Mouse (Mus musculus) hindbrain, embryonic 14.5 days (tissue): ENCODE measurements at regions not wholly inside any gene's neighbourhood (a gene's known extent, or its start where the extent isn't known, plus 50 kb on each side); places are given as distances from the start of the nearest gene placed in this dataset.

Source experiments
- ATAC-seq: fragments of 200-750 bp; cut with Nextera tagmentation; 2 replicates; pipeline ENCODE4 v1.8.0; 2017; ENCODE audit warnings: moderate number of reproducible peaks, mild to moderate bottlenecking, moderate TSS enrichment, moderate library complexity; ENCODE audit not compliant: low FRiP score
- DNase-seq: peaks from one replicate; pipeline ENCODE4 v3.0.0-alpha.2; 2015; ENCODE audit warnings: low spot score
- H3K27ac ChIP-seq: fragments of 300-500 bp; sonication (generic); 2 replicates; pipeline ENCODE4 v1.5.1; 2014; ENCODE audit warnings: mild to moderate bottlenecking, moderate library complexity
- H3K27me3 ChIP-seq: fragments of 300-500 bp; sonication (generic); 2 replicates; pipeline ENCODE4 v1.6.1; 2014; ENCODE audit warnings: mild to moderate bottlenecking, low read length, mixed read lengths; ENCODE audit not compliant: control insufficient read depth, insufficient read depth
- H3K36me3 ChIP-seq: fragments of 300-500 bp; sonication (generic); replicated peaks from 2 replicates; pipeline ENCODE4 v1.6.1; 2014; ENCODE audit not compliant: control insufficient read depth, insufficient read depth
- H3K4me1 ChIP-seq: fragments of 300-500 bp; sonication (generic); replicated peaks from 2 replicates; pipeline ENCODE4 v1.6.1; 2014; ENCODE audit warnings: antibody characterized with exemption, low read length, mixed read lengths; ENCODE audit not compliant: control insufficient read depth, insufficient read depth
- H3K4me2 ChIP-seq: fragments of 300-500 bp; sonication (generic); replicated peaks from 2 replicates; pipeline ENCODE4 v1.6.1; 2014; ENCODE audit warnings: mild to moderate bottlenecking, moderate library complexity
- H3K4me3 ChIP-seq: fragments of 300-500 bp; sonication (generic); replicated peaks from 2 replicates; pipeline ENCODE4 v1.5.1; 2014; ENCODE audit warnings: mild to moderate bottlenecking, low read length
- H3K9ac ChIP-seq: fragments of 300-500 bp; sonication (generic); 2 replicates; pipeline ENCODE4 v1.6.1; 2014
- H3K9me3 ChIP-seq: fragments of 300-500 bp; sonication (generic); 2 replicates; pipeline ENCODE4 v1.6.1; 2016; ENCODE audit warnings: low read length; ENCODE audit not compliant: control insufficient read depth
- WGBS: fragments of 180-500 bp; shearing (Covaris S2); extraction: QIAGEN DNeasy Blood & Tissue Kit; methylation state at CpG from one replicate; pipeline ENCODE4 v1.1.7; 2014; 5-methylcytosine and 5-hydroxymethylcytosine counted together

- no peak for DNase-seq
- WGBS: 86% methylated on average over 4 of the region's 4 CpGs
These were observed 1284.6 kb upstream of the Cited2 start for GRCm38 (mm10) chr10:16438414-16438813.

GRCm38 (mm10) chr10:16440932-16441640 lies 1281.9 kb upstream of the Cited2 start:
- no peaks in the 10 kb centered on the region for H3K9me3 ChIP-seq
- no peak overlapping the region for H3K9ac ChIP-seq
- no peaks in the 10 kb centered on the region for H3K27me3 ChIP-seq
- H3K4me1 ChIP-seq: peaks cover 5% of the 10 kb centered on the region
- no peak overlapping the region for H3K4me3 ChIP-seq
- ATAC-seq: peak; percentile 81
- WGBS: 24% methylated on average over 3 of the region's 3 CpGs
- H3K27ac ChIP-seq: peak overlapping the region; percentile 54
- no peaks in the 10 kb centered on the region for H3K36me3 ChIP-seq
- no peak overlapping the region for H3K4me2 ChIP-seq
- DNase-seq: peak; percentile 36

More at GRCm38 (mm10) chr10:16438414-16438813, 1284.6 kb upstream of the Cited2 start:
- H3K4me3 ChIP-seq: no peak overlapping the region
- H3K4me1 ChIP-seq: peaks cover 5% of the 10 kb centered on the region
- no peaks in the 10 kb centered on the region for H3K27me3 ChIP-seq
- no peaks in the 10 kb centered on the region for H3K9me3 ChIP-seq
- no peak overlapping the region for H3K9ac ChIP-seq
- ATAC-seq: no peak
- H3K27ac ChIP-seq: no peak overlapping the region
- no peak overlapping the region for H3K4me2 ChIP-seq
- no peaks in the 10 kb centered on the region for H3K36me3 ChIP-seq

GRCm38 (mm10) chr10:16441661-16442072 lies 1281.4 kb upstream of the Cited2 start:
- Histone ChIP-seq H3K4me1 (peaks cover 5% of the 10 kb centered on the region), H3K36me3 (no peaks in the 10 kb centered on the region), H3K27ac (no peak overlapping the region), H3K9me3 (no peaks in the 10 kb centered on the region), H3K27me3 (no peaks in the 10 kb centered on the region), H3K9ac (no peak overlapping the region), H3K4me3 (no peak overlapping the region), H3K4me2 (no peak overlapping the region)
- ATAC-seq (no peak), DNase-seq (no peak)
- 31% methylated on average over 2 of the region's 2 CpGs for WGBS

DNA sequence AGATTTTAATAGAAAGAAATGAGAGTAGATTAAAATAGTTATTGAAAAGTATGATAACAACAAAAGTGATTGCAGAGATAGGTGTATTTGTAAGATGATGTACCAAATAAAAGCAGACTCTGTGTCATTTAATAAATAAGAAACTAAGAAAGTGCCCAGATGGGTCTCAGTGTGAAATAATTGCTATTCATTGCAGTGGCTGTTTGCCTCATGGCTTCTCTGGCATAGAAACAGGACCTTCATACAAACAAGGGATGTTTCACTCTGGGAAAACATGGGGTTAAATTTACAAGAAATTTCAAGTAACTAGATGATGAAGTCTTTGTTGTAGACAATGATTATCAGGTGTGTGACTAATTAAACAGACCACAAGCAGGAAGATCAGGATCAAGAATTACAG lies 1279.1 kb upstream of the Cited2 start:
- Histone ChIP-seq H3K27me3 (no peaks in the 10 kb centered on the region), H3K9ac (no peak overlapping the region), H3K27ac (no peak overlapping the region), H3K4me3 (no peak overlapping the region), H3K4me1 (peaks cover 5% of the 10 kb centered on the region), H3K4me2 (no peak overlapping the region), H3K9me3 (no peaks in the 10 kb centered on the region), H3K36me3 (no peaks in the 10 kb centered on the region)
- no peak for DNase-seq
- no peak for ATAC-seq

GRCm38 (mm10) chr10:16467935-16468334 lies 1255.1 kb upstream of the Cited2 start:
- DNase-seq (no peak), ATAC-seq (no peak)
- H3K4me1 ChIP-seq: no peaks in the 10 kb centered on the region
- WGBS: 72% methylated on average over 3 of the region's 3 CpGs
- H3K36me3 ChIP-seq: no peaks in the 10 kb centered on the region
- no peaks in the 10 kb centered on the region for H3K9me3 ChIP-seq
- H3K9ac ChIP-seq: no peak overlapping the region
- H3K4me3 ChIP-seq: no peak overlapping the region
- no peak overlapping the region for H3K27ac ChIP-seq
- H3K4me2 ChIP-seq: no peak overlapping the region
- H3K27me3 ChIP-seq: no peaks in the 10 kb centered on the region

DNA sequence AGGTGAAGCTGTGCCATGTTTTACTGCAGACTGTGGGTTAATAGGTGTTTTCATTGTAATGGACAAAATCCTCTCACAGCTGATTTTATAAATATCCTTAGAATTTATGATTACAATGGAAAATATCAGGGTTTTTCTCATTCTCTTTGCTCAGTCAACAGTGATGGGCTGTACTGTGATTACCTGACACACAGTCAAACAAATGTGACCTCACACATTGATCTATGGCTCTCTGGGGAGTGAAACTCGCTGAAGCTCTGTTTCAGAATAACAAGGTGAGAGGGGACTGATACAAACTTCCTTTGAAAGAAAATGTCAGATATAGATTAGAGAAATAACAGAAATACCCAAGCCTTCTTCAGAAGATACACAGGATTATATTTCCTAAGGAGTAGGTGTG lies 1253.3 kb upstream of the Cited2 start:
- Histone ChIP-seq H3K4me3 (no peak overlapping the region), H3K4me1 (no peaks in the 10 kb centered on the region), H3K36me3 (no peaks in the 10 kb centered on the region), H3K27ac (no peak overlapping the region), H3K4me2 (no peak overlapping the region), H3K27me3 (no peaks in the 10 kb centered on the region), H3K9me3 (no peaks in the 10 kb centered on the region), H3K9ac (no peak overlapping the region)
- 47% methylated on average over 1 of the region's 1 CpGs for WGBS
- DNase-seq: no peak
- no peak for ATAC-seq

DNA sequence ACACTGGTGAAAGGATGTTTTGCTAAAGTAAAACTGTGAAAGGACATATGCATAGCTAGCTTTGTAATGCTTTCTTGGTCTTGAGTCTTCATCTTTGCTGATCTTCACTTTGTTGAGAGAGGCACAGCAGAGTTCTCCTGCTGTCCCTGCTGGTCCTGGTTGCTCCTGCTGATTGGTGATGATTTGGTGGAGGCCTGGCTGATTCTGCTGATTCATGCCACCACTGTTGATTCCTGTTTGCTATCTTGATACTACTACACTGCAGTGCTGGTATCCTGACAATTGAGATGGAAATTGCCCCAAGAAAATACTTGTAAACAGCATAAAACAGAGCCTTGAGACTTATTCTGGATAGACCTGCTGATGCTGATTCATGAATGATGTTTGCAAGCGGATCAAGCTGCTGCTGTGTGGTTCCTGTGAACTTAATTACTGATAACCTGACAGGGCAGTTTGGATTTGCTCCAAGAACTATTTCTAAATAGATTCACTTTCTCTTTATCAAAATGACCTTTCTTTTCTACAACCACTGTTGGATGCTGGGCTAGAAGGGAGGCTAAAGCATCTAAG lies 1249.0 kb upstream of the Cited2 start:
- H3K4me2 ChIP-seq: no peak overlapping the region
- WGBS: 77% methylated on average over 1 of the region's 1 CpGs
- H3K4me3 ChIP-seq: no peak overlapping the region
- H3K36me3 ChIP-seq: no peaks in the 10 kb centered on the region
- H3K9ac ChIP-seq: no peak overlapping the region
- no peaks in the 10 kb centered on the region for H3K27me3 ChIP-seq
- DNase-seq (no peak), ATAC-seq (no peak)
- no peak overlapping the region for H3K27ac ChIP-seq
- no peaks in the 10 kb centered on the region for H3K4me1 ChIP-seq
- no peaks in the 10 kb centered on the region for H3K9me3 ChIP-seq

DNA sequence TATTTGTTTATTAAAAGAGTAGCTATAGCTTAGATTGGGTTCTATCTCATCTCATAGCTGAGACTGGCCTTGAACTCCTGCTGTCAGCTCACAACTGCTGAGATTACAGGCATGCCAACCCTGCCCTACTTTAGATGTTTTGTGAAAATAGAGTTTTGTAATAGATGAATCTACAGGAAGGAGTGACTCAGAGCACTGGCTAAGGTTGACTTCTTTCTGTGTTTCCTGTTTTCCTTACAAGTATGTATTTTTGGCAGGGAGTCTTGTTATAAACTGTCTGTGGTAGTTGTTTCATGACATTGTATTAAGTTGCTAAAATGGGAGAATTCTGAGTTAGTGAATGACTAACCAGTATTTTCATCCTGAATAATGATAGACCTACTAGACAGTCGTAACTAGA lies 1224.4 kb upstream of the Cited2 start:
- H3K27me3 ChIP-seq: no peaks in the 10 kb centered on the region
- DNase-seq (no peak), ATAC-seq (no peak)
- H3K9me3 ChIP-seq: no peaks in the 10 kb centered on the region
- H3K36me3 ChIP-seq: no peaks in the 10 kb centered on the region
- 100% methylated on average over 1 of the region's 1 CpGs for WGBS
- no peak overlapping the region for H3K4me2 ChIP-seq
- H3K27ac ChIP-seq: no peak overlapping the region
- H3K4me3 ChIP-seq: no peak overlapping the region
- H3K4me1 ChIP-seq: no peaks in the 10 kb centered on the region
- no peak overlapping the region for H3K9ac ChIP-seq

DNA sequence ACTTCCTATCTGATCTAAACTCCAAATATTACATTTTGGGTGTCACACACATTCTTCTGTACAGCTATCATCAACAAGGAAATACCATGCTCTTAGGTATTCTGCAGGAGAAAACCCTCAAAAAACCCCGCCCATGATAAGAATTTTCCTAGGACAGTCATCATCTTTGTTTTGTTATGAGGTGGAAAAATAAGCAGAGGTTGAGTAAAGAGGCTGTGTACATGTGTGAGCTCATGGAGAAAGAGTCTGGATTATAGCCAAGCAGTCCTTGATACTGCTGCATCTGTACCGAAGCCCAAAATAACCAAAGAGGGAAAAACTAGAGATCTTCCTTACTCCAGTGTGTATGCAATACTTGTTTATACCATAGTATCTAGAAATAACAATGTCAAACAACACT lies 1215.3 kb upstream of the Cited2 start:
- DNase-seq (no peak), ATAC-seq (no peak)
- Histone ChIP-seq H3K9ac (no peak overlapping the region), H3K4me2 (no peak overlapping the region), H3K4me3 (no peak overlapping the region), H3K27me3 (no peaks in the 10 kb centered on the region), H3K9me3 (no peaks in the 10 kb centered on the region), H3K36me3 (no peaks in the 10 kb centered on the region), H3K27ac (no peak overlapping the region), H3K4me1 (no peaks in the 10 kb centered on the region)
- WGBS: 91% methylated on average over 2 of the region's 2 CpGs

- Histone ChIP-seq H3K9me3 (no peaks in the 10 kb centered on the region), H3K4me3 (no peak overlapping the region), H3K4me2 (no peak overlapping the region), H3K9ac (no peak overlapping the region), H3K36me3 (no peaks in the 10 kb centered on the region), H3K27me3 (no peaks in the 10 kb centered on the region), H3K4me1 (no peaks in the 10 kb centered on the region), H3K27ac (no peak overlapping the region)
- ATAC-seq (no peak), DNase-seq (no peak)
- 81% methylated on average over 6 of the region's 6 CpGs for WGBS
These were observed 1214.9 kb upstream of the Cited2 start for GRCm38 (mm10) chr10:16508161-16508560.
